Mouse (Mus musculus): ENCODE results near the gene H2-M10.6. TPM values are rescaled to one million over a fixed set of nuclear protein-coding genes. Genes with fewer than 3 reads are reported as not detected.

The H2-M10.6 gene
- polyA plus RNA-seq, 1 experiment from 2014 or later, result not detected

- Histone ChIP-seq H3K4me1 (no peaks in the 10 kb centered on the region), H3K36me3 (ENCODE audit: poor library complexity, severe bottlenecking) (no peaks in the 10 kb centered on the region), H3K4me2 (no peak overlapping the region), H3K9ac (no peak overlapping the region), H3K27ac (no peak overlapping the region), H3K4me3 (no peak overlapping the region), H3K9me3 (replicated peaks) (no peaks in the 10 kb centered on the region), H3K27me3 (no peaks in the 10 kb centered on the region)
- 84% methylated on average over 1 of the region's 1 CpGs for WGBS
- ATAC-seq, result no peak
Measured at GRCm38 (mm10) chr17:36844725-36845124, 32.8 kb downstream of the H2-M10.6 start.

- H3K4me2 ChIP-seq, result no peak overlapping the region
- H3K4me1 ChIP-seq, result 0 out of 2 replicates have a peak, but pooled peaks cover 4% of the 10 kb centered on the region
- peaks cover 34% of the 10 kb centered on the region for H3K36me3 ChIP-seq (ENCODE audit: poor library complexity, severe bottlenecking)
- H3K9ac ChIP-seq, result no peak overlapping the region
- ATAC-seq, result no peak
- 84% methylated on average over 5 of the region's 5 CpGs for WGBS
- no peak overlapping the region for H3K4me3 ChIP-seq
- no peak overlapping the region for H3K27ac ChIP-seq
- no peaks in the 10 kb centered on the region for H3K27me3 ChIP-seq
- no peaks in the 10 kb centered on the region for H3K9me3 ChIP-seq (replicated peaks)
Measured at GRCm38 (mm10) chr17:36848911-36849310, 36.9 kb downstream of the H2-M10.6 start.

GRCm38 (mm10) chr17:36849992-36850391 is 38.0 kb downstream of the H2-M10.6 start:
- no peak overlapping the region for H3K4me2 ChIP-seq
- 92% methylated on average over 2 of the region's 2 CpGs for WGBS
- H3K36me3 ChIP-seq (ENCODE audit: poor library complexity, severe bottlenecking), result peaks cover 44% of the 10 kb centered on the region
- H3K9me3 ChIP-seq (replicated peaks), result no peaks in the 10 kb centered on the region
- no peak overlapping the region for H3K27ac ChIP-seq
- H3K4me1 ChIP-seq, result 0 out of 2 replicates have a peak, but pooled peaks cover 4% of the 10 kb centered on the region
- H3K4me3 ChIP-seq, result no peak overlapping the region
- ATAC-seq, result no peak
- no peak overlapping the region for H3K9ac ChIP-seq
- H3K27me3 ChIP-seq, result no peaks in the 10 kb centered on the region

- no peak overlapping the region for H3K4me2 ChIP-seq
Measured at GRCm38 (mm10) chr17:36851200-36851599, 39.2 kb downstream of the H2-M10.6 start.

GRCm38 (mm10) chr17:36851627-36852026 is 39.7 kb downstream of the H2-M10.6 start:
- H3K4me2 ChIP-seq, result no peak overlapping the region
- ATAC-seq, result no peak
- H3K9me3 ChIP-seq (replicated peaks), result no peaks in the 10 kb centered on the region
- no peak overlapping the region for H3K27ac ChIP-seq
- H3K36me3 ChIP-seq (ENCODE audit: poor library complexity, severe bottlenecking), result peaks cover 58% of the 10 kb centered on the region
- H3K4me1 ChIP-seq, result 0 out of 2 replicates have a peak, but pooled peaks cover 4% of the 10 kb centered on the region
- WGBS, result 90% methylated on average over 5 of the region's 5 CpGs
- no peak overlapping the region for H3K4me3 ChIP-seq
- no peak overlapping the region for H3K9ac ChIP-seq
- H3K27me3 ChIP-seq, result no peaks in the 10 kb centered on the region

More at GRCm38 (mm10) chr17:36851200-36851599, 39.2 kb downstream of the H2-M10.6 start:
- H3K27ac ChIP-seq, result no peak overlapping the region
- 0 out of 2 replicates have a peak, but pooled peaks cover 4% of the 10 kb centered on the region for H3K4me1 ChIP-seq
- H3K27me3 ChIP-seq, result no peaks in the 10 kb centered on the region
- no peaks in the 10 kb centered on the region for H3K9me3 ChIP-seq (replicated peaks)
- H3K9ac ChIP-seq, result no peak overlapping the region
- ATAC-seq, result no peak
- no peak overlapping the region for H3K4me3 ChIP-seq
- peaks cover 54% of the 10 kb centered on the region for H3K36me3 ChIP-seq (ENCODE audit: poor library complexity, severe bottlenecking)
- 86% methylated on average over 5 of the region's 5 CpGs for WGBS

GRCm38 (mm10) chr17:36855484-36855883 is 43.5 kb downstream of the H2-M10.6 start:
- no peak overlapping the region for H3K9ac ChIP-seq
- 0 out of 2 replicates have a peak, but pooled peaks cover 4% of the 10 kb centered on the region for H3K4me1 ChIP-seq
- no peaks in the 10 kb centered on the region for H3K9me3 ChIP-seq (replicated peaks)
- no peaks in the 10 kb centered on the region for H3K27me3 ChIP-seq
- peaks cover 94% of the 10 kb centered on the region for H3K36me3 ChIP-seq (ENCODE audit: poor library complexity, severe bottlenecking)
- no peak overlapping the region for H3K27ac ChIP-seq
- no peak for ATAC-seq
- 93% methylated on average over 3 of the region's 3 CpGs for WGBS
- H3K4me2 ChIP-seq, result no peak overlapping the region
- no peak overlapping the region for H3K4me3 ChIP-seq

GRCm38 (mm10) chr17:36856236-36856635 is 44.3 kb downstream of the H2-M10.6 start:
- no peak overlapping the region for H3K4me2 ChIP-seq
- 90% methylated on average over 4 of the region's 4 CpGs for WGBS
- peaks cover 87% of the 10 kb centered on the region for H3K36me3 ChIP-seq (ENCODE audit: poor library complexity, severe bottlenecking)
- no peak overlapping the region for H3K27ac ChIP-seq
- no peak overlapping the region for H3K4me3 ChIP-seq
- no peaks in the 10 kb centered on the region for H3K27me3 ChIP-seq
- ATAC-seq, result no peak
- H3K9ac ChIP-seq, result no peak overlapping the region
- H3K9me3 ChIP-seq (replicated peaks), result no peaks in the 10 kb centered on the region
- no peaks in the 10 kb centered on the region for H3K4me1 ChIP-seq

GRCm38 (mm10) chr17:36858181-36858580 is 46.2 kb downstream of the H2-M10.6 start:
- H3K9ac ChIP-seq, result no peak overlapping the region
- no peaks in the 10 kb centered on the region for H3K4me1 ChIP-seq
- no peak for ATAC-seq
- H3K36me3 ChIP-seq (ENCODE audit: poor library complexity, severe bottlenecking), result peaks cover 68% of the 10 kb centered on the region
- H3K4me2 ChIP-seq, result no peak overlapping the region
- no peak overlapping the region for H3K4me3 ChIP-seq
- WGBS, result 93% methylated on average over 3 of the region's 3 CpGs
- H3K27ac ChIP-seq, result no peak overlapping the region
- no peaks in the 10 kb centered on the region for H3K27me3 ChIP-seq
- H3K9me3 ChIP-seq (replicated peaks), result no peaks in the 10 kb centered on the region

- no peak overlapping the region for H3K4me3 ChIP-seq
- peaks cover 36% of the 10 kb centered on the region for H3K36me3 ChIP-seq (ENCODE audit: poor library complexity, severe bottlenecking)
- peaks cover 2% of the 10 kb centered on the region; the same call in 1 of the 2 replicates for H3K4me1 ChIP-seq
- peaks cover 7% of the 10 kb centered on the region for H3K27me3 ChIP-seq
- no peak overlapping the region for H3K9ac ChIP-seq
- no peak overlapping the region for H3K4me2 ChIP-seq
- 71% methylated on average over 2 of the region's 2 CpGs for whole genome bisulfite sequencing
- no peaks in the 10 kb centered on the region for H3K9me3 ChIP-seq (replicated peaks)
- H3K27ac ChIP-seq, result no peak overlapping the region
- no peak for ATAC-seq
Measured at GRCm38 (mm10) chr17:36861680-36862079, 49.7 kb downstream of the H2-M10.6 start.

Other genes starting within 250 kb of the H2-M10.6 start
- not detected in 2 replicates for gene H2-M9, start 169.5 kb upstream of the H2-M10.6 start, polyA plus RNA-seq (2015; fragmentation: Nextera tagmentation; extraction: Ambion mirVana)
- not detected in 2 replicates for gene H2-M1, start 140.0 kb upstream of the H2-M10.6 start, polyA plus RNA-seq (2015; fragmentation: Nextera tagmentation; extraction: Ambion mirVana)
- gene H2-M10.5, start 39.3 kb upstream of the H2-M10.6 start, polyA plus RNA-seq (2015; fragmentation: Nextera tagmentation; extraction: Ambion mirVana), result not detected in 2 replicates
- gene Trim26, start 25.0 kb downstream of the H2-M10.6 start, polyA plus RNA-seq (2015; fragmentation: Nextera tagmentation; extraction: Ambion mirVana), result 34.4 and 39.2 TPM in 2 replicates
- 0.30 and 0.41 TPM in 2 replicates for gene Trim15, start 55.0 kb downstream of the H2-M10.6 start, polyA plus RNA-seq (2015; fragmentation: Nextera tagmentation; extraction: Ambion mirVana)
- gene Trim10, start 57.4 kb downstream of the H2-M10.6 start, polyA plus RNA-seq (2015; fragmentation: Nextera tagmentation; extraction: Ambion mirVana), result 1.2 and 2.1 TPM in 2 replicates
- gene Trim40, start 78.0 kb downstream of the H2-M10.6 start, polyA plus RNA-seq (2015; fragmentation: Nextera tagmentation; extraction: Ambion mirVana), result not detected in 2 replicates
- gene Trim31, start 85.9 kb downstream of the H2-M10.6 start, polyA plus RNA-seq (2015; fragmentation: Nextera tagmentation; extraction: Ambion mirVana), result not detected in 2 replicates
- gene Rnf39, start 130.7 kb downstream of the H2-M10.6 start, polyA plus RNA-seq (2015; fragmentation: Nextera tagmentation; extraction: Ambion mirVana), result 0.21 and 0.83 TPM in 2 replicates
- 161 and 162 TPM in 2 replicates for gene Ppp1r11, start 139.6 kb downstream of the H2-M10.6 start, polyA plus RNA-seq (2015; fragmentation: Nextera tagmentation; extraction: Ambion mirVana)
- gene Znrd1, start 146.4 kb downstream of the H2-M10.6 start, polyA plus RNA-seq (2015; fragmentation: Nextera tagmentation; extraction: Ambion mirVana), result 92.3 and 95.3 TPM in 2 replicates
- gene Znrd1as, start 146.4 kb downstream of the H2-M10.6 start, polyA plus RNA-seq (2015; fragmentation: Nextera tagmentation; extraction: Ambion mirVana), result 6.0 and 6.9 TPM in 2 replicates
- 0.48 TPM in 1 of 2 replicates, not detected in the other for gene 2410137M14Rik, start 169.1 kb downstream of the H2-M10.6 start, polyA plus RNA-seq (2015; fragmentation: Nextera tagmentation; extraction: Ambion mirVana)
- gene H2-M5, start 177.4 kb downstream of the H2-M10.6 start, polyA plus RNA-seq (2015; fragmentation: Nextera tagmentation; extraction: Ambion mirVana), result 1.6 and 1.7 TPM in 2 replicates
- 215 and 228 TPM in 2 replicates for gene Zfp57, start 189.0 kb downstream of the H2-M10.6 start, polyA plus RNA-seq (2015; fragmentation: Nextera tagmentation; extraction: Ambion mirVana)
- gene Mog, start 211.2 kb downstream of the H2-M10.6 start, polyA plus RNA-seq (2015; fragmentation: Nextera tagmentation; extraction: Ambion mirVana), result 1.1 and 1.5 TPM in 2 replicates
- gene Gabbr1, start 233.8 kb downstream of the H2-M10.6 start, polyA plus RNA-seq (2015; fragmentation: Nextera tagmentation; extraction: Ambion mirVana), result 30.1 and 35.2 TPM in 2 replicates

Measured in forebrain, embryonic 13.5 days (tissue).